Mouse (Mus musculus): ENCODE data around the gene Arpc4. TPM values are rescaled to one million over a fixed set of nuclear protein-coding genes. Genes with fewer than 3 reads are reported as not detected.

Arpc4 gene
- polyA plus RNA-seq, 1 experiment from 2014 or later, result 241 TPM

DNA sequence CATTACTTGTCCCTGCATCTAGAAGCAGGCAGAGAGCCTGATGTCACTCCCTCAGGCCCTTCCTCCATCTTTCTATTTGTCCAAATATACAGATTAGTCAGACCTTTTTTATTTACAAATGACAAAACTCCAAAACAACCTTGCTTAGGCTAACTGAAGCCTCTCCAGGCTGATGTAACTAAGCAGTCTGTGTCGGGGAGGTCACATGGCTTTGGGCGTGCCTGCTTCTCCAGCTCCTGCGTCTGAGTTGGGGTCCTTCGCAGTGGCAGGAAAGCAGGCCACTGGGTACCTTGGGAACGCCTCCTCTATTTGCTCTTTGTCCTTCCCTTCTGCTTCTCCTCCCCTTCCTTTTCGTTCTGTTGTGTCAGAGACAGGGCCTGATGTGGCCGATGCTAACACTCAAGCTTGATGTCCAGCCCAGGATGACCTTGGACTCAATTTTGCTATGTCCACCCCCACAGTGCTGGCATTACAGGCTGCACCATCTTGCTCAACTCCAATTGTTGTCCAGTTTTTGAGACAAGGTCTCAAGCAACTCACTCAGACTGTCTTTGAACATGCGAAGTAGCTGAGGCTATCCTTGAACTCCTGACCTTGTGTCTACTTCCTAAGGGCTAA lies 13.3 kb upstream of the Arpc4 start:
- no peak for ATAC-seq
- CTCF ChIA-PET, result interaction anchor here (0.8 to 1.6 kb wide), 2 partner anchors 16 to 27 kb away, joined by 3 to 4 read pairs; no protein-coding TSS in a partner anchor
- in situ Hi-C loops (cut with MboI; ENCODE audit: low pct_unique_long_range_greater_than_20kb), result no loop called here
- H3K27me3 ChIP-seq, result no peaks in the 10 kb centered on the region
- no peak for DNase-seq (ENCODE audit: low read depth, low spot score)
- TF ChIP-seq CTCF (IDR thresholded peaks at IDR 0.05), result no peak
- POLR2A ChIA-PET, result interaction anchor here (0.7 to 1.1 kb wide), 2 partner anchors 10 to 38 kb away, joined by 3 to 4 read pairs; partner anchors contain the start of gene Ogg1

GRCm38 (mm10) chr6:113366639-113367038 lies 11.3 kb upstream of the Arpc4 start:
- CTCF ChIA-PET, result no interaction called here
- POLR2A ChIA-PET, result interaction anchor here (0.6 kb wide), 1 partner anchor 8 kb away, joined by 3 read pairs; no protein-coding TSS in a partner anchor
- in situ Hi-C loops (cut with MboI; ENCODE audit: low pct_unique_long_range_greater_than_20kb), result no loop called here
- no peak for TF ChIP-seq CTCF (IDR thresholded peaks at IDR 0.05)
- DNase-seq (ENCODE audit: low read depth, low spot score) (no peak), ATAC-seq (no peak)
- no peaks in the 10 kb centered on the region for H3K27me3 ChIP-seq

DNA sequence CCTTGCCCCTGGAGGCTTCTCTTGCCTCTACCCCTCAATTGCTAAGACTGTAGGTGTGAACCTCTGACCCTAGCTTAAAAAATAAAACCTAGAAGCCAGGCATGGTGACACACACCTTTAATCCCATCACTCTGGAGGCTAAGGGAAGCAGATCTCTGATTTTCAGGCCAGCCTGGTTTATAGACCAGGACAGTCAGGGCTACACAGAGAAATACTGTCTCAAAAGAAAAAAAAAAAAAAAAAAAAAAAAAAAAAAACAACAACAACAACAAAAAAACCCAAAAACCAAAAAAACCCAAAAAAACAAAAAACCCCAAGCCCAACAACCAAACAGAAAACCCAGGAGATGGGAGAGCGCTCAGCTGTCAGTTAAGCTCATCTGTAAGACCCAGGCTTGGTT lies 10.3 kb upstream of the Arpc4 start:
- no peak for TF ChIP-seq CTCF (IDR thresholded peaks at IDR 0.05)
- ATAC-seq (no peak), DNase-seq (ENCODE audit: low read depth, low spot score) (no peak)
- ChIA-PET POLR2A (interaction anchor here (0.7 kb wide), 1 partner anchor 515 kb away, joined by 7 read pairs; no protein-coding TSS in a partner anchor), CTCF (no interaction called here)
- in situ Hi-C loops (cut with MboI; ENCODE audit: low pct_unique_long_range_greater_than_20kb), result no loop called here
- H3K27me3 ChIP-seq, result no peaks in the 10 kb centered on the region

GRCm38 (mm10) chr6:113368124-113368523 lies 9.8 kb upstream of the Arpc4 start:
- ATAC-seq (no peak), DNase-seq (ENCODE audit: low read depth, low spot score) (no peak)
- no peak for TF ChIP-seq CTCF (IDR thresholded peaks at IDR 0.05)
- CTCF ChIA-PET, result no interaction called here
- no peaks in the 10 kb centered on the region for H3K27me3 ChIP-seq
- in situ Hi-C loops (cut with MboI; ENCODE audit: low pct_unique_long_range_greater_than_20kb), result no loop called here
- POLR2A ChIA-PET, result interaction anchor here (0.6 to 0.7 kb wide), 2 partner anchors 24 to 515 kb away, joined by 3 to 7 read pairs; no protein-coding TSS in a partner anchor

- POLR2A ChIA-PET, result interaction anchor here (0.6 kb wide), 1 partner anchor 23 kb away, joined by 3 read pairs; no protein-coding TSS in a partner anchor
- ATAC-seq, result no peak
- in situ Hi-C loops (cut with MboI; ENCODE audit: low pct_unique_long_range_greater_than_20kb), result no loop called here
- DNase-seq (ENCODE audit: low read depth, low spot score), result no peak
- no peak for TF ChIP-seq CTCF (IDR thresholded peaks at IDR 0.05)
- CTCF ChIA-PET, result no interaction called here
- no peaks in the 10 kb centered on the region for H3K27me3 ChIP-seq
Observed at GRCm38 (mm10) chr6:113368577-113368976, 9.3 kb upstream of the Arpc4 start.

DNA sequence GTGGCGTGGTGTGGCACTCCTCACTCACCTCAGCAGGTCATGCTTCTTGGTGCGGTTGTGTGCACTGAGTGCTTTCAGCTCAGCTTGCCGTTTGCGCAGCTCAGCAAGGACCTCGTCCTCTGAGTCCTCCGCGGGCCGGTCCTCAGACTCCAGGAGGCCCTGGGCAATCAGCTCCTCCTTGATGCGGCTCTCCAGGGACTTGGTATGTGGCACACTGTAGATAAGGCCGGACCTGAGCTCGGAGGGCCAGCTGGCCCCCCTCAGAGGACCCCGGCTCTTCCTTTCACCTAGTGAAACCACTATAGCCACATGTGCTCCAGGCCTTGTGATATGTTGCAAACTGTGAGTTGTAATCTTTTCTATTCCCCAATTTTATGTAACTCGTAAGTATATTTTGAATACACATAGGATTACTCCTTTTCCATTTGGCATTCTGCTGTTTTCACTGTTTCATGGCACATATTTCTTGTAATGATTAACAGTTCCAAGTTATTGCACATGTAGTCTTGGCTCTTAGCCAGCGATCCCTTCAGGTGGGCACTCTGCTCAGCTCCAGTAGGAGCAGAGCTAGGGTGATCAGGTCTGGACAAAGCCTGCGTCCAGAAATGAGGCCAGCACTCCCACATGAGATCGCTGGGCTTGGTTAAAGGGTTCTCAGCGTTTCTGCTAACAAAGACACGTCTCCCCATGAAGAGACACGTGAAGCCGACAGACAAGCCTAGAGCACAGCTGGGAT lies 7.6 kb upstream of the Arpc4 start:
- ChIA-PET POLR2A (no interaction called here), CTCF (interaction anchor here (1.4 kb wide), 1 partner anchor 10 kb away, joined by 4 read pairs; no protein-coding TSS in a partner anchor)
- TF ChIP-seq CTCF (IDR thresholded peaks at IDR 0.05), result no peak
- DNase-seq (ENCODE audit: low read depth, low spot score) (no peak), ATAC-seq (no peak)
- H3K27me3 ChIP-seq, result no peaks in the 10 kb centered on the region
- in situ Hi-C loops (cut with MboI; ENCODE audit: low pct_unique_long_range_greater_than_20kb), result no loop called here

- no peak for DNase-seq (ENCODE audit: low read depth, low spot score)
- no peaks in the 10 kb centered on the region for H3K27me3 ChIP-seq
- CTCF ChIA-PET, result interaction anchor here (1.9 to 2.0 kb wide), 2 partner anchors 11 to 15 kb away, joined by 4 to 6 read pairs; no protein-coding TSS in a partner anchor
- in situ Hi-C loops (cut with MboI; ENCODE audit: low pct_unique_long_range_greater_than_20kb), result no loop called here
- POLR2A ChIA-PET, result no interaction called here
- no peak for ATAC-seq
- no peak for TF ChIP-seq CTCF (IDR thresholded peaks at IDR 0.05)
Observed at GRCm38 (mm10) chr6:113373491-113373890, 4.4 kb upstream of the Arpc4 start.

DNA sequence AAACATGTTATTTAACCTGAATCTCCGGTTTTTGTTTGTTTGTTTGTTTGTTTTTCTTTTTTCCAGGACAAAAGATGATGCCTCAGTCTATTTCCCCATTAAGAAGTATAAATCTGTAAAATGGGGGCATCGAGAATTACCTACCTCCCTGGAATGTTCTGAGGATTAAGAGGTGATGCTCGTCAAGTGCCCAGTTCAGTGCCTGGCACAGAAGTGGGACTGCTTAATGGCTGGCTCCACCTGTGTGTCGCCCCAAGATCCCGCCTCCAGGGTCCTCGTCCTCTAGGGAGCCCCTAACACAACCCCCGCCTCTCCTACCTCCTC lies 781 bp upstream of the Arpc4 start:
- ChIA-PET CTCF (no interaction called here), POLR2A (no interaction called here)
- in situ Hi-C loops (cut with MboI; ENCODE audit: low pct_unique_long_range_greater_than_20kb), result loop anchor here (5.0 kb wide), 1 partner anchor 40 kb away; no protein-coding TSS in a partner anchor
- H3K27me3 ChIP-seq, result no peaks in the 10 kb centered on the region
- no peak for TF ChIP-seq CTCF (IDR thresholded peaks at IDR 0.05)
- DNase-seq (ENCODE audit: low read depth, low spot score) (no peak), ATAC-seq (no peak)

- no peaks in the 10 kb centered on the region for H3K27me3 ChIP-seq
- in situ Hi-C loops (cut with MboI; ENCODE audit: low pct_unique_long_range_greater_than_20kb), result loop anchor here (5.0 kb wide), 1 partner anchor 42 kb away; no protein-coding TSS in a partner anchor
- DNase-seq (ENCODE audit: low read depth, low spot score) (no peak), ATAC-seq (no peak)
- ChIA-PET CTCF (no interaction called here), POLR2A (interaction anchor here (1.3 kb wide), 1 partner anchor 9 kb away, joined by 5 read pairs; the partner anchor contains the start of gene Ttll3)
- TF ChIP-seq CTCF (IDR thresholded peaks at IDR 0.05), result no peak
Observed at GRCm38 (mm10) chr6:113379246-113379645, 1.3 kb downstream of the Arpc4 start.

GRCm38 (mm10) chr6:113380480-113380879 lies 2.6 kb downstream of the Arpc4 start:
- DNase-seq (ENCODE audit: low read depth, low spot score) (no peak), ATAC-seq (no peak)
- POLR2A ChIA-PET, result no interaction called here
- in situ Hi-C loops (cut with MboI; ENCODE audit: low pct_unique_long_range_greater_than_20kb), result no loop called here
- TF ChIP-seq CTCF (IDR thresholded peaks at IDR 0.05), result no peak
- H3K27me3 ChIP-seq, result no peaks in the 10 kb centered on the region
- CTCF ChIA-PET, result interaction anchor here (1.4 kb wide), 1 partner anchor 15 kb away, joined by 3 read pairs; no protein-coding TSS in a partner anchor

Measured in Patski (cell line).